Mouse (Mus musculus): Measurements from ENCODE around the gene Igsf21.

The Igsf21 gene

DNA sequence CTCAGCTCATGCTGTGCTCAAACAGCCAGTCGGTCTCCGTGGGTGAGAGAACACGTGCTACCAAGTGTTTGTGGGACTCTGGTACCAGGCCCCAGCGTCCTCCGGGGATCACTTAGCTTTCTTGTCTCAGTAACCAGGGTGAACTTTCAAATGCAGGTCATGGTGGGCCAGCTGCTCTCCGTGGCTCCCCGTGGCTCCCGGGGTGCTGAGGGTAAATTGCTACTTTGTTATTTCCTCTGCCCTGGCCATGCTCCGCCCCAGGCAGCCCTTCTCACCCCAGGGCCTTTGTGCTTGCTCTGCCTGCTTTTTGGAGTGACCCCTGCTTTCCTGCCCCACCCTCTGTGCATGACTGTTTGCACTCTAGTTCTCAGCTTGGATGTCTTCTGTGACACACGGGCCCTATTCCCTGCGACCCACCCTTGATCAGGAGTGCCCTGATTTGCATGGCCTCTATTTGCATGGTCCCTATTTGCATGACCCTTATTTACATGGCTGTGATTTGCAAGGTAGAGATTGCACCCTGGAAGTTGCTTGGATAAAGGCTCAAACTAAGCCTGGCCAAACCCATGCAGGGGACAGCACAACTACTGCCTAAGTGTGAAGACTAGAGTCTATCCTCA is 143.9 kb downstream of the Igsf21 start:
- DNase-seq (ENCODE audit: low read depth, low spot score): no peak

DNA sequence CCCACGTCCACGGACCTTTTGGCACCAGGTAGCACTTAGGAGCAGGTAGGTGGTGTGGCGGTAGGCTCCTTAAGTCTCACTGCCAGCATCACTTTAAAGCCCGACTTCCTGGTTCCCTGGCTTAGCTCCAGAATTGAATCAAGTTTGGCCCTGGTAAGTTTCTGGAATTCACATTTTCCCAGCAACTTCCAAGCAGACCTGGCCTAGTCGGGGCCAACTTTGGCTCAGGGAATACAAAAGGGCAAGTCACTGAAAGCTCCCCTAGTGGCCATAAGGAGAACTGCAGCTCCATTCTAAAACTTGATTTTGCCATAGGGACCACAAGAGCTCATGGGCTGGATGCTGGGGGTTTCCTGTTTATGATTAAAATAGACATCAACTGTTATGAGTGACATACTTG is 145.5 kb downstream of the Igsf21 start:
- DNase-seq (ENCODE audit: low read depth, low spot score): peak; percentile 15

GRCm38 (mm10) chr4:140100141-140100540 is 146.4 kb downstream of the Igsf21 start:
- no peak for DNase-seq (ENCODE audit: low read depth, low spot score)

DNA sequence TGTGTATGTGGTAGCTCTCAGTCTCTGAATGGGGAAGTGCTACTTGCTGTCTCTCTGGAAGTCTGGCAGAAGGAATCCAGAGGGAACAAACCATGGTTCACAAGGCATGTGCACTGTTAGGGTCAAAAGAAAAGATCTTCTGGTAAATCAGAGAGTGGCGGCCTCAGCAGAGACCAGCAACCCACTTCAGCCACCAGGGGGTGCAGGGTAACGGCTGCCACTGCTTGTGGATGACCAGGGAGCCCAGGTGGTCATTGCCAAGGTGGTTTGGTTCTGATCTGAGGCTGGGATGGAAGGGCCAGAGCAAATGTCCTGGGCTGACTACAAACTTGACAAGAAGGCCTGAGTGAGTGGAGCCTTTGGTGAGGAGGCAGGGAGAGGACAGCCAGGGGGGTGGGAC is 150.3 kb downstream of the Igsf21 start:
- DNase-seq (ENCODE audit: low read depth, low spot score): no peak

DNA sequence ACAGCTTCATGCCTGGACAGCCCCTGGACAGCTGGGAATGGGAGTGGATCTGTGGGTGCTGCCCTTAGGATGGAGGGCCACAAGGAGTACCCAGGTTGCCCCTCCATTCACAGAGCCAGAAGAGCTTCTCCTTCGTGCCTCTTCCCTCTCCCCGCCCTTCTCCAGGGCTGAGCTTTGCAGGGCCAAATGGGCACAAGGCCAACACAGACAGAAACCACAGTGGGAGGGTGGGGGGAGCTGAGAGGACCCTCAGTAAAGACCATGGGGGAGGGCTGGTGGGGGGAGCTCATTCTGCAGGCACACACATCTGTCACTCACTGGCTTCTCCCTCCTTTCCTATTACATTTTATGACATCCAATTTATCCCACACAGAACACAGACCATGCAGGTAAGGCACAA is 151.7 kb downstream of the Igsf21 start:
- no peak for DNase-seq (ENCODE audit: low read depth, low spot score)

GRCm38 (mm10) chr4:140092367-140092766 is 154.2 kb downstream of the Igsf21 start:
- no peak for DNase-seq (ENCODE audit: low read depth, low spot score)

GRCm38 (mm10) chr4:140091693-140092092 is 154.9 kb downstream of the Igsf21 start:
- DNase-seq (ENCODE audit: low read depth, low spot score): no peak

DNA sequence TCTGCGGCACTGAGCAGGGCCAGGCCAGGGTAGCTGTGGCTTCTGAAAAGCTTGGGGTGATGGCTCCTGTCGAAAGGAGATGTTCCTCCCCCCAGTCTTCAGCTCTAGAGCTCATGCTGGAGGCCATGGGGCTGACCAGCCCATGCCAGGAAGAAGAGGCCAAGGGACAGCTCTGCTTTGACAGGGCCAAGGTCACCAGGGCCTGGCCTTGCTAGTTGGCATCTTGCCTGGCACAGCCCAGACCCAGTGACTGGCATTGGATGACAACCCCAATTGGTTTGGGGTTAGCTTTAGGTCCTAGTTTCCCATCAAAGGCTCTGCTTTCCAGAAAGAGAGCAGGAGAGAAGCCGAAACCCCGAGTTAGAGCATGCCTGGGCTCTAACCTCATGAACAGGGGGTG is 156.9 kb downstream of the Igsf21 start:
- DNase-seq (ENCODE audit: low read depth, low spot score): no peak

DNA sequence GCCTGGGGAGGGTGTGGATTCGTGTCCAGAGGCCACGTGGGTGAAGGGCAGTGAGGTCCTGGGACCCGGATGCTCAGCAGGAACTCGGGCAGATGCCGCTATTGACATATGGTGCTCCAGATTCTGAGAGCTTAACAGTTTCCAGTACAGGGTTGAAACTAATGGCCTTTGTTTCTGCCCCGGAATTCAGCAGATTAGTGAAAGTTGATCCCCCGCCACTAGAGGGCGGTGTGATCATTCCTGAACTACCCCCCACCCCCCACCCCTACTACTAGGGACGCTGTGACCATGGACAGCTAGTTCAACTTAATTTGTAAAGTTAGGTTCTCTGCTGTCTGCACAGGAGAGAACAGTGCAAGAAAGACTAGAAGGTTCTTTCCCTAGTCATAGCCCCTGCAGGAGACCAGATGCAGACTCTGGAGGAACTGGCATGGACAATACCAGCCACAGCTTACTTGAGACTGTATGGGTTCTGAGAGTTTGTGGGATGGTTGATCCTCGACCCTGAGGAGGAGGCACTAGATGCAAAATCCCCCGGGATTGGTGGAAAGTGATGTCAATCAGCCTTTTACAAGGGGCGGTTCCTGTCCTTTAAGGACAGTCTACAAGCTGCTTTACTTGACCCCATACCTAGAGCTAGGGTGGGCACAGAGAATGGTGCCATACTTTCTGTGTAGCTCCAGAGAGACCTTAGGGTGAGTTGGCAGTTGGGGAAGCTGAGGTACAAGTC is 157.7 kb downstream of the Igsf21 start:
- DNase-seq (ENCODE audit: low read depth, low spot score): no peak

- no peak for DNase-seq (ENCODE audit: low read depth, low spot score)
Observed at GRCm38 (mm10) chr4:140086192-140086591, 160.4 kb downstream of the Igsf21 start.

GRCm38 (mm10) chr4:140084521-140085011 is 162.0 kb downstream of the Igsf21 start:
- DNase-seq (ENCODE audit: low read depth, low spot score): no peak

- DNase-seq (ENCODE audit: low read depth, low spot score): no peak
Observed at GRCm38 (mm10) chr4:140084064-140084463, 162.5 kb downstream of the Igsf21 start.

DNA sequence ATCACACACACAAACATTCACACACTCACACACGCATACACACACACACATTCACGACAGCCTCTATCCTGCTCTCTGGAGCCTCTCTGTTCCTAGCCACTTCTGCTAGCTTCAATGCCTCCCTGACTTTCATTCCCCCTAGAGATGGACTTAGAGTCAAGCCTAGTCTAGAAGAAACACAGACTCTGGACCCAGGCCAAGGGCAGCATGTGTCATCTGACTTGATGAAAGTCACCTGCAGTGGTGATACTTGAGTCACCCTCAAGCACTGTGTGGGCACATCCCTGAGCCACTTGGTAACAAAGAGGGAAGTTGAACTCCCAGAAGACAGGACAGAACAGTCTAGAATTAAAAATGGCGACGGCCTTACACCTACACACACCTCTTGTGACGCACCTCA is 168.2 kb downstream of the Igsf21 start:
- no peak for DNase-seq (ENCODE audit: low read depth, low spot score)

DNA sequence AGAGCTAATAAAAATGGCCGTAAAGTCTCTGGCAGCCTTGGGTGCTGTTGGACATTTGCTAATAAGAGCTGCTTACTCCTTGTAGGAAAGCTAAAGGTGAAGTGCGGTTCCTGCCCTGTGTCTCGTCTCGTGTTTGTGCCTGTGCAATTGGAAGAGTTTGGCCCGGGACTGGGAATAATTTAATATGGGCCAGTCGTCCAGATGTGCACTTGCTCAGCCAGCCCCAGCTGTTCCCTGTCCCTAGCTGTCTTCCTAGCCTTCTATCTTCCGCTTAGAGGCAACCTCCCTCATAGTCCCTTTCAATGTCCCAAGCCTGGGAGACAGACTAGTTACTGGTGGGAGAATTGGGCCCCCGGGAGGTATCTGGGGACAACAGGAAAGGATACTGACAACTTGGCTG is 169.0 kb downstream of the Igsf21 start:
- DNase-seq (ENCODE audit: low read depth, low spot score): no peak

DNA sequence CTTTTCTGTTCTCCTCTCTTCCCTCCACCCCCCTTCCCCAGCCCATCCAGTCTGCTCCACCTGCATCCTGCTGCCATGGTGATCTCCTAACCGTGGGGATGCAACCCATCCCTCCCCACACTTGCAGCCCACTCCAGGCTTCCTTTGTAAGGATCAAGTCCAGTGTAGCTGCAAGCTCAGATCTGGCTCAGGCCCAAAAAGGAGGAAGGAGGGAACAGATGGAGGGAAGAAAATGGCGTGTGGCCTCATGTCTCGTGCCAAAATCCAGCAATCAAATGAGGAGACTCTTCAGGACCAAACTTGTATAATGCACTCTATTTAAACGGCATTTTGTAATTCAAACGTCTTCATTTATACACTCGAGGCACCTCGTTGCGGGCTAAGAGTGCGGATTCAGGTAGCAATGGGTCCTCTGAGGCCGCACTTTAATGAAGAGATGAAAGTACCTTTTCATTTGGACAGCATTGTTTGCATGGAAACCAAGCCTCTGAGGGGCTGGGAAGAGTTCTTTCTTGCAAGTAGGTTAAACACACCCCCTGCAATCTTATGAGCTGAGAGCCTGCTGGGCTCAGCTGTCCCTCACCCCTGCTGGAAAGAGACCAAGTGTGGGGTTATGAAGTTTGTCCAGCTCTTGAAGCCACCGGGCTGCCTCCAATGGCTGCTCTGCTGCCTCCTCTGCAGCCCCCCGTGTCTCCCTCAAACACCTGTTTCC is 169.6 kb downstream of the Igsf21 start:
- no peak for DNase-seq (ENCODE audit: low read depth, low spot score)

GRCm38 (mm10) chr4:140076428-140076827 is 170.2 kb downstream of the Igsf21 start:
- DNase-seq (ENCODE audit: low read depth, low spot score): no peak

GRCm38 (mm10) chr4:140071047-140071446 is 175.5 kb downstream of the Igsf21 start:
- DNase-seq (ENCODE audit: low read depth, low spot score): no peak

DNA sequence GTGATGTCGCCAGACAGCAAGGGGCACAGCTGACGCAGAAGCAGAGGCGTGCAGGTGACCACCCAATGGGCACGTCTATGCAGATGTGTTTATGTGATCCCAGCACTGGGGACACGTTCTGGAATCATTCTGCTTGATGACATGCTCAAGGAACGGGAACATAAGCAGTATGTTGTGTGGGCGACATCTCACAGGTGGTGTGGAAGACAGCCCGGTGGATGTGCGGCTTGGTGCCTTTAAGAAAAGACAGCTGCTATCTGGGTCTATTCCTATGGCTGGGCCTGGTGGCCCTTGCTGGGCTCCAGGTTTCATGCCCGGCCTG is 176.3 kb downstream of the Igsf21 start:
- DNase-seq (ENCODE audit: low read depth, low spot score): no peak

DNA sequence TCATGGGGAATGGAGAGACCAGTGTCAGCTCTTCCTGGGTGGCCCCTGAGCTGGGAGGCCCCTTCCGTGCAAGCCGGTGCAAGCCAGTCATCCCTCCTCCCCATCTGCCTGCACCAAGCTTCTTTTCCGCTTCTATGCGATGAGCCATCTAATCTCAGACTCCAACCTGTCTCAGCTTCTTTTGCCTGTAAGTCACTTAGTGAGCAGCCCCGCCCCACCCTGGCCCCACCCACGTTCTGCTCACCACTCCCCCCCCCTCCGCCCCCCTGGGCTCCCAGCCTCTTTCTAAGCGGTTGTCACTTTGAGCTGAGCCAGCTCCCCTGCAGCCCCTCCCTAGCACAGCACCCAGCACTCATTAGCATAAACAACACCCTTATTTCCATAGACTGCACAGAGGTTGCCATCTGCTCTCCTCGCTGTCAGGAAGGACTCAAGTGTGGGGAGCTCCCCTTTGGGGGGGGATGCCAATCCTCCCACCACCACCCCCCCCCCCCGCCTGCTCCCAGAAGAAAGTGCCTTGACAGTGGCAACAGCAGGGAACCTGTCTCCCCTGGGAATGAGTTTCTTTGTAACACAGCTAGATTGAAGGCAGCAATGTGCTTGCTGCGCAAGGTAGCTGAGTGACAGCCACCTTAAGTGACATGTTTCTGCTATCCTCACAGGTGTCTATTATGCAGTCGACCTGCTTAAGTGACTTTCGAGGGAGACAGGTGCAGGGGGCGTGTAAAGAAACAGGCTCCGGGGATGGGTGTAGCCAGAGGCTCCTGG is 176.8 kb downstream of the Igsf21 start:
- no peak for DNase-seq (ENCODE audit: low read depth, low spot score)

DNA sequence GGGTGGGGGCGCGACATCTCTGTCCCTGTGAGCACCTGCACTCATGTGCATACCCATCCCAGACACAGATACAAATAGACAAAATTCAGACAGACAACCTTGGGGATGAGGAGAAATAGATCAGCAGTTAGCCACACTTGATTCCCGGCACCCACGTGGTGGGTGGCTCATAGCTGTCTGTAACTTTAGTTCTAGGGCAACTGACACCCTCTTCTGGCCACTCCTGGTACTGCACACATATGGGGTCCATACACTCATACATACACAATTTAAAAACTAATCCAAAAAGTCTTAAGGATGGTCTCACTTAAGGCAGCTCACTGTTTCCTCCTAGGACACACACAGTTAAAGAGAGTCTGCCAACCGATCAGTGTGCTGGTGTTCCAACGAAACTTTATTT is 178.1 kb downstream of the Igsf21 start:
- DNase-seq (ENCODE audit: low read depth, low spot score): no peak

- no peak for DNase-seq (ENCODE audit: low read depth, low spot score)
Observed at GRCm38 (mm10) chr4:140066011-140066410, 180.6 kb downstream of the Igsf21 start.

DNA sequence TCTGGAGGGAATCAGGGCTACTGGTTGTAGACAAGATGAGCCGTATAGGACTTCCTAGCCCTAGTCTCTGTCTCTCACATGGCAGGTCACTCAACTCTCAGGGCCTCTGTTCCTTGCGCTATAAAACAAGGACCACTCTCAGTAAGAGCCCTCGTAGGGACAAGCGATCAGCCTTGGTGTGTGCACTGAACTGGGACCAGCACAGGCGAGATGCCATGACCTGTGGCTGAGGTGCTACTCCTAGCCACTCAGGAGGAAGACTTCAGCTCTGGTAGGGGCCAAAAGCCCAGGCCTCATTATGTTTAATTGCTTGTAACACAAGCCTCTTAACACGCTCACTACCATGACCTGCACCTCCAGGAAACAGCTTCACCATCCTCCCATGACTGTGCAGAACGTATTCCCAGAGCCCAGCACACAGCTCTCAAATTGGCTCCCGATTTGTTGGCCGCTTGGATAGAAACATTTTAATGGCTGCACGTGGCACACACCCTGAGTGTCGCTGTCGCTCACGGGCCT is 183.4 kb downstream of the Igsf21 start:
- no peak for DNase-seq (ENCODE audit: low read depth, low spot score)

All from c-Kit-negative CD71-positive TER-119-positive erythroid progenitor cells, embryonic 14.5 days (primary cell).